Mouse (Mus musculus) kidney, adult 8-10 months (tissue): ENCODE results near the gene Il10rb.

ENCODE experiments used
- DNase-seq, 2 experiments: peaks; one replicate each; pipeline ENCODE4 v3.0.0; 2022

Gene Il10rb

GRCm38 (mm10) chr16:91384221-91384620 is 21.7 kb upstream of the Il10rb start:
- no peak for DNase-seq

DNA sequence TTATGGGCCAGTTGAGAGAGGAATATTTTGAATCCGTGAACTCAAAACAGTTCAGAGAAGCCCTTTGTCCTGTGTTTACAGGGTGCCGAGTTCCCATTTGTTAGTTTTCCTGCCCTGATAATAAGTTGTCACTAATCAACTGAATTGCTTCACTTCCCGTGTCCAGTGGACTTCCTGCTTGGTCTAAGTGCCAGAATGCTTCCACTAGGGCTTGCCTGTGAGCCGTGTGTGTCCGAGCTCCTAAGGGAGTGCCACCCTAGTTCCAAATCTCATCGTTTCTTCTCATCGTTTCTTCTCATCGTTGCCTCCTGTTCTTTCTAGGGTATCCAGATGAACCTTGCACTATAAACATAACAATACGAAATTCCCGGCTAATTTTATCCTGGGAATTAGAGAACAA is 20.3 kb upstream of the Il10rb start:
- peak; percentile 59 to 73 for DNase-seq

- no peak for DNase-seq
These were observed 19.4 kb upstream of the Il10rb start for GRCm38 (mm10) chr16:91386419-91387120.

- no peak for DNase-seq
These were observed 18.9 kb upstream of the Il10rb start for GRCm38 (mm10) chr16:91387121-91387486.

- DNase-seq = no peak
These were observed 15.9 kb upstream of the Il10rb start for GRCm38 (mm10) chr16:91390100-91390499.

DNA sequence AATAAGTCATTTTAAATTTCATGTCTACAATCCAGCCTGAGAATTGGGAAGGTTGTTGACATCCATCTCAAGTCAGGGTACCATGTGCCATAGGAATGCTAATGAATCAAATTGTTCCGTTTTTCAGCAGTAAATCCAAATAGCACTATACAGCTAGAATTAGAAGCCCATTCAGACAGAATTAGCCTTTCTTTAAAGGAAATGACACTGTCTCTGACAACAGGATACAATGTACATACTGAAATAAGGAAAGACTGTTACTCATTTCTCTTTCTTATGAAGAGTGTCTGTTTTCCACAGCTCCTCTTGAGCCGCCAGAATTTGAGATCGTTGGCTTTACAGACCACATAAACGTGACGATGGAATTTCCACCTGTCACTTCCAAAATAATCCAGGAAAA is 14.5 kb upstream of the Il10rb start, which contains the start of gene Gm21970:
Gm21970 (plus strand) TSS at position 301 of the 400 bp plus-strand sequence.
- no peak for DNase-seq

DNA sequence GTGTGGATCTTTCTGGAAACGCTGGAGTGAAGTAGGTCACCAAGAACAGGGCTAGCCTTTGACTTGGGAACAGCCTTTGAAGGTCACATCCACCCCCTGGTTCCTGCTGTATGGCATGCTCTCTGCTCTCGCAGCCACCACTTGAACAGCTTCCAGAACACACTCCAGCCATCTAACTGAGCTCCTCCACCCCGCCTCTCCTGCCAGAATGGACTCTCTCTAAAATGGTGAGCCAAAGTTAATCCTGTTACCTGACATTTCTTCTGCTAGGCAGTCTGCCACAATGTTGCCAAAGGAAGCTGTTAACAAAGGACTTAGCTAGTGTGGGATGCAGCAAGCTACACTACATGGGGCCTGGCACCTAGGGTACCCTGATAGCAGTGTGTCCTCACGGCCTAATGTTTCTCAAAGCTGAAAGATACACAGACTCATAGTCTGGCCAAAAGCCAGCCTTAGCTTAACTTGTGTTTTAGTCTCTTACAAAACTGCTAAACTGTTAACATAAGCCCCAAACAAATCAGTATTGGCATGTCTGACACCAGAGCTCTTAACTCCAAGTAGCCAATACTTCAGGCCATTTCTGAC is 11.0 kb upstream of the Il10rb start:
- DNase-seq = no peak

DNA sequence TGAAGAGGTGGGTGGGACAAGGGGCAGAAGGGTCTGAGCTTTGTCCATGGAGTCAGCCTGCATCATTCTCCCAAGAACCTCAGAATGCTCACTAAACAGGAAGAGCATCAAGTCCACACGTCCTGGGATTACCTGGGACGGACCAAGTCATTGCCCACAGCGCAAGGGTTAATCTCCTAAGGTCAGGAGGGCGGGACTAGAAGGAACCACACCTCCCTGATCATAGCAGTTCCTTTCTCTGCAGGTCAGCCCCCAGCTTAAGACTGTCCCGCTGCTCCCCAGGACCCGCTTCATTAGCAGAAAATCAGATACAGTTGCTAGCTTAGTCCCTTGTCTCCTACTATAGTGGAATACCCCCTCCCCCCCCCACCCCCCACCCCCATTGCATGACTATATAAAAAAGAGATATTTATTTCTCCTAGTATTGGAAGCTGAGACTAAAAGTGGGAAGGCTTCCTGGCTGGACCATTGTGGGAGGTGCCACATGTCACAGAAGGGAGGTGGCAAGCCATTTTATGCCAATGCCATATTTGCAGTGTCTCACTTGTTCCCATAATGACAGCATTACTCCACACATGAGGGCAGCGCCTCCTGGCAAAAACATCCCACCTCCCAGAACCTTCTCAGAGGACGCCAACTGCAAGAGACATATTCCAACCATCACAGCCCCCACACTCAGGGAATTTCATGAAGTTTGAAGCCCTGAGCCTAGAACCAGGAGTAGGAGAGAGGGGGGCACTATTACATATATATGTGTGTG is 10.2 kb upstream of the Il10rb start:
- no peak for DNase-seq

- DNase-seq = no peak
These were observed 9.0 kb upstream of the Il10rb start for GRCm38 (mm10) chr16:91396844-91397537.

DNA sequence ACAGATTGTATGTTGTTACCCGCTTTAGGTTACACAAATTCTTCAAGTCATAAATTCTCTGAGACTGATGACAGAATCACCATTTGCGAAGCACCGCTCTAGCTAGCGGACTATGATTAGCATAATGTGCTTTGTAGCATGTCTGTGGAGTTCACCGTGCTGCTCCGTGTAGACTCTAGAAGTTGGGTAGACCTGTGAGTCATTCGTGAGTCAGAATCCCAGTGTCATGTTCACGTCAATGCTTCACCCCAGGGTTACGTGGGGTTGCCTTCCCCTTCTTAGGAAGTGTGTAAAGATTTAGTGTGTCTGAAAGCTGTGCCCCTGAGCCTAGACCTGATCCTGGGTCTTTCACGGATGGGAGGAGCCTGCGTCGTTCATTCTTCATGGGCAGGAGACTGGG is 7.9 kb upstream of the Il10rb start:
- DNase-seq = no peak

GRCm38 (mm10) chr16:91398944-91399343 is 7.0 kb upstream of the Il10rb start:
- no peak for DNase-seq

DNA sequence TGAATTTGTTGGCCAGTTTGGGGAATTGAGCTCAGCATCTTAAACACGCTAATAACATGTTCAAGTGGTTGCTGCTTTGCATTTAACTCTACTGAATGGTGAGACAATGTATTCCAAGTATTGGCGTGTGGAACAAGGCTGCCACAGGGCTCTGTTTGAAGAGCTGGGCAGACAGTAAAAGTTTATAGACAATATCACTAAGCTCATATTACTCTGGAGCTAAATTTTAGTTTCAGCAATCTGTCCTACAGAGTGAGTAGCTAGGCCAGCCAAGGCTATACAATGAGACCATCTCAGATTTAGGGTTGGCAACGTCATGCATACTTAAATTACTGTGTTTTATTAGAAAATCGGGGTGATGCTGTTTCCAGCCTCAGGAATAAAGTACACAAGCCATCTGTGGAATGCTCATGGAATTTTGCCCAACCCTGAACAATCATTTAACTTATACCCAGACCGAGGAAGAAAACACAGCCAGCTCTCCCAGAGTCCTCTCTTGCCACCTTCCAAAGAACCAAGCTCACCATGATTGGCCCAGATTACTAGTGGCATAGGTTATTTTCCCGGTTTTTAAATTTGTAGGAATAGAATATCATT is 4.3 kb upstream of the Il10rb start:
- DNase-seq = no peak

- DNase-seq = no peak
These were observed 2.2 kb upstream of the Il10rb start for GRCm38 (mm10) chr16:91403784-91404183.

GRCm38 (mm10) chr16:91404187-91404586 is 1.8 kb upstream of the Il10rb start:
- no peak for DNase-seq

GRCm38 (mm10) chr16:91404828-91405577 is 961 bp upstream of the Il10rb start:
- no peak for DNase-seq

DNA sequence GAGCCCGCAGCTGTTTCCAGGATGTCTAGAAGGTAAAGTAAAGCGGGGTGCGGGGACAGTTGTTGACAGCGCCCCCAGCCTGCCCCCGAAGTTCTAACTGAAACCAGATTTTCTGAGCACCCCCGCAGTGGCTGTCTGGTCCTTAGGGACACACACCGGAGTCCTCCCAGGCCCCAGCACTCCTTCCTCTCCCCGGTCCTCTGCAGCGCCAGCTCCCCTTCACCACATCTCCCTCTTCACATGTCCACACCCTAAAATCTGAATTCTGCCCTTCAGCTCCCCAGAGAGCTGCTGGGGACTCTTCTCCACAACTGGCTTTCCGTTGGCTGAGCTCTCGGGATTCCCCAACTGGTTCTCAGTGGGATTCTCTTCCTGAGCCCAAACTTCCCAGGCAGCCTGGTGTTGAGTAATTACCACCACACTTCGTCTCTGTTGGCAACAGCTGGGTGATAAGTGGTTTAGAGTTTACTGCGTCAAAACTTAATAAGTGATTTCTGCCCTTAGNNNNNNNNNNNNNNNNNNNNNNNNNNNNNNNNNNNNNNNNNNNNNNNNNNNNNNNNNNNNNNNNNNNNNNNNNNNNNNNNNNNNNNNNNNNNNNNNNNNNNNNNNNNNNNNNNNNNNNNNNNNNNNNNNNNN is 739 bp downstream of the Il10rb start:
- peak; percentile 50 to 65 for DNase-seq

GRCm38 (mm10) chr16:91413102-91413844 is 7.3 kb downstream of the Il10rb start:
- peak; percentile 65 to 85 for DNase-seq

- peak in 1 of 2 experiments; percentile 47 for DNase-seq
These were observed 9.6 kb downstream of the Il10rb start for GRCm38 (mm10) chr16:91415391-91416189.

DNA sequence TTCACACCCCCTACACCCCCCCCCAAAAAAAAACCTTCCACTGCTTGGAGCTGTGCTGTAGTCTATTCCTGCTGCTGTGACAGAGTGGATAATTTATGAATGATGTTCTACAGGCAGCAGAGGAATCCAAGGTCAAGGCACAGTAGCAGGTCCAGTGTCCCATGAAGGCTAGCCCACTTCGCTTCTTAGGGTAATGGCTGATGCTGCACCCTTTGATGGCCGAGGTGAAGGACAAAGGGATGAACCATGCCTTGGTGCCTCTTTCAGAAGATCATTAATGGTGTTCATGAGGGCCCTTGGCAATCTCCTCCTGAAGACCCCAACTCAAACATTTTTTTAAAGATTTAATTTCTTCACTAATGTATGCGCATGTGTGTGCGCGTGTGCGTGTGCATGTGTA is 10.4 kb downstream of the Il10rb start:
- no peak for DNase-seq

DNA sequence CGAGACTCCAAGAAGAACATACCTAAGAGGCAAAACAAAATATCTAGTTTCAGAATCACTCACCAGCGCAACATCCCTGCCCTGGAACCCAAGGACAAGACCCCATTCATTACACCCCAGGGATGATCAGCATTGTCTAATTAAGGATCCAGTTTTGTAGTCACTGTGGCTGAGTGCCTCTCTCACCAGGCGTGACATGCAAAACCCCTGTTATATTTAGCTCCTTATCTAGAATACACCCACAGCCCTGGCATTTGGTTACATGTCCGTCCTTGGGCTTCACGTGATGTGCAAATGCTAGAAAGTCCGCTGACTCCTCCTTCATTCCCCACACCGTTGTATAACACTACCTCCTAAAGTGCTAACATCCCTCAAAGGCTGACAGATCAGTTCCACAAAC is 11.0 kb downstream of the Il10rb start:
- no peak for DNase-seq
